Mouse (Mus musculus): ENCODE results near the gene Dhx57. TPM values are rescaled to one million over a fixed set of nuclear protein-coding genes. Genes with fewer than 3 reads are reported as not detected.

Gene Dhx57
- 31.7 and 32.5 TPM in 2 replicates for polyA plus RNA-seq (2012; rRNA removed)

- Histone ChIP-seq H3K4me1 (ENCODE audit: control insufficient read depth, insufficient read depth, low read length) (no peaks in the 10 kb centered on the region), H3K27ac (ENCODE audit: insufficient read depth, low read length) (peak within 1 kb of the TSS; percentile 49), H3K4me3 (ENCODE audit: insufficient read depth, low read length) (peak within 1 kb of the TSS; percentile 87)
- TF ChIP-seq POLR2A (IDR thresholded peaks at IDR 0.05; ENCODE audit: extremely low read depth, insufficient read depth, low read length) = peak; percentile 74
- no peak for TF ChIP-seq CTCF (IDR thresholded peaks at IDR 0.05; ENCODE audit: extremely low read depth, insufficient read depth, low read length)
Observed at GRCm38 (mm10) chr17:80290074-80290657, at the start of gene Dhx57, which contains the start of gene Morn2. TSS of gene Dhx57 (minus strand) at chr17:80290476. TSS of gene Morn2 (plus strand) at chr17:80290203.

- no peak overlapping the region for H3K4me3 ChIP-seq (ENCODE audit: insufficient read depth, low read length)
- peak; percentile 52 for TF ChIP-seq CTCF (IDR thresholded peaks at IDR 0.05; ENCODE audit: extremely low read depth, insufficient read depth, low read length)
- no peak for TF ChIP-seq POLR2A (IDR thresholded peaks at IDR 0.05; ENCODE audit: extremely low read depth, insufficient read depth, low read length)
- no peaks in the 10 kb centered on the region for H3K4me1 ChIP-seq (ENCODE audit: control insufficient read depth, insufficient read depth, low read length)
- no peak overlapping the region for H3K27ac ChIP-seq (ENCODE audit: insufficient read depth, low read length)
Observed at GRCm38 (mm10) chr17:80332386-80332785, 42.1 kb upstream of the Dhx57 start.

- TF ChIP-seq CTCF (IDR thresholded peaks at IDR 0.05; ENCODE audit: extremely low read depth, insufficient read depth, low read length) (no peak), POLR2A (IDR thresholded peaks at IDR 0.05; ENCODE audit: extremely low read depth, insufficient read depth, low read length) (no peak)
- H3K27ac ChIP-seq (ENCODE audit: insufficient read depth, low read length) = no peak overlapping the region
- H3K4me3 ChIP-seq (ENCODE audit: insufficient read depth, low read length) = no peak overlapping the region
- H3K4me1 ChIP-seq (ENCODE audit: control insufficient read depth, insufficient read depth, low read length) = no peaks in the 10 kb centered on the region
Observed at GRCm38 (mm10) chr17:80326431-80326830, 36.2 kb upstream of the Dhx57 start.

GRCm38 (mm10) chr17:80325456-80325855 lies 35.2 kb upstream of the Dhx57 start:
- Histone ChIP-seq H3K27ac (ENCODE audit: insufficient read depth, low read length) (no peak overlapping the region), H3K4me1 (ENCODE audit: control insufficient read depth, insufficient read depth, low read length) (no peaks in the 10 kb centered on the region), H3K4me3 (ENCODE audit: insufficient read depth, low read length) (no peak overlapping the region)
- TF ChIP-seq POLR2A (IDR thresholded peaks at IDR 0.05; ENCODE audit: extremely low read depth, insufficient read depth, low read length) (no peak), CTCF (IDR thresholded peaks at IDR 0.05; ENCODE audit: extremely low read depth, insufficient read depth, low read length) (no peak)

- no peaks in the 10 kb centered on the region for H3K4me1 ChIP-seq (ENCODE audit: control insufficient read depth, insufficient read depth, low read length)
- no peak overlapping the region for H3K27ac ChIP-seq (ENCODE audit: insufficient read depth, low read length)
- H3K4me3 ChIP-seq (ENCODE audit: insufficient read depth, low read length) = no peak overlapping the region
- TF ChIP-seq POLR2A (IDR thresholded peaks at IDR 0.05; ENCODE audit: extremely low read depth, insufficient read depth, low read length) = no peak
- no peak for TF ChIP-seq CTCF (IDR thresholded peaks at IDR 0.05; ENCODE audit: extremely low read depth, insufficient read depth, low read length)
Observed at GRCm38 (mm10) chr17:80324521-80324920, 34.2 kb upstream of the Dhx57 start.

- Histone ChIP-seq H3K4me3 (ENCODE audit: insufficient read depth, low read length) (no peak overlapping the region), H3K27ac (ENCODE audit: insufficient read depth, low read length) (no peak overlapping the region), H3K4me1 (ENCODE audit: control insufficient read depth, insufficient read depth, low read length) (no peaks in the 10 kb centered on the region)
- TF ChIP-seq CTCF (IDR thresholded peaks at IDR 0.05; ENCODE audit: extremely low read depth, insufficient read depth, low read length) = no peak
- no peak for TF ChIP-seq POLR2A (IDR thresholded peaks at IDR 0.05; ENCODE audit: extremely low read depth, insufficient read depth, low read length)
Observed at GRCm38 (mm10) chr17:80323658-80324057, 33.4 kb upstream of the Dhx57 start.

DNA sequence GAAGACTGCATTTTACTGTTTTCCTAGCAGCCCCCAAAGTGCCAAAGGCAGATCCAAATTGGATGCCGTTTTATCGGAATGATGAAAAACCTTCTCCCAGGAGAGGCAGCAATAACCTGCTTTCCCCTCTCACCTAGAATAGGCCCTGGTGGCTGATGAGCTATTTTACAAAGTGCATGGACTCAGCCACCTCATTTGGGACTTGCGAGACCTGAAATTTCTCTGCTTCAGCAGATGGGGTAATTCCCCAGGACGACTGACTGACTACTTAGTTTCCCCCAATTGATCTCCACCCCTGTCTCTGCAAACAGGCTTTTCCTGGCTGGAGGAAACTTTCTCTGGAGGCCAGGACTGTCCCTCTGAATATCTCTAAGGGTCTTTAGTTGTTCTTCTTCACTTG lies 32.7 kb upstream of the Dhx57 start:
- H3K27ac ChIP-seq (ENCODE audit: insufficient read depth, low read length) = no peak overlapping the region
- H3K4me1 ChIP-seq (ENCODE audit: control insufficient read depth, insufficient read depth, low read length) = no peaks in the 10 kb centered on the region
- TF ChIP-seq CTCF (IDR thresholded peaks at IDR 0.05; ENCODE audit: extremely low read depth, insufficient read depth, low read length) = no peak
- no peak for TF ChIP-seq POLR2A (IDR thresholded peaks at IDR 0.05; ENCODE audit: extremely low read depth, insufficient read depth, low read length)
- H3K4me3 ChIP-seq (ENCODE audit: insufficient read depth, low read length) = no peak overlapping the region

- Histone ChIP-seq H3K4me1 (ENCODE audit: control insufficient read depth, insufficient read depth, low read length) (no peaks in the 10 kb centered on the region), H3K27ac (ENCODE audit: insufficient read depth, low read length) (no peak overlapping the region), H3K4me3 (ENCODE audit: insufficient read depth, low read length) (no peak overlapping the region)
- TF ChIP-seq POLR2A (IDR thresholded peaks at IDR 0.05; ENCODE audit: extremely low read depth, insufficient read depth, low read length) (no peak), CTCF (IDR thresholded peaks at IDR 0.05; ENCODE audit: extremely low read depth, insufficient read depth, low read length) (no peak)
Observed at GRCm38 (mm10) chr17:80322228-80322627, 32.0 kb upstream of the Dhx57 start.

DNA sequence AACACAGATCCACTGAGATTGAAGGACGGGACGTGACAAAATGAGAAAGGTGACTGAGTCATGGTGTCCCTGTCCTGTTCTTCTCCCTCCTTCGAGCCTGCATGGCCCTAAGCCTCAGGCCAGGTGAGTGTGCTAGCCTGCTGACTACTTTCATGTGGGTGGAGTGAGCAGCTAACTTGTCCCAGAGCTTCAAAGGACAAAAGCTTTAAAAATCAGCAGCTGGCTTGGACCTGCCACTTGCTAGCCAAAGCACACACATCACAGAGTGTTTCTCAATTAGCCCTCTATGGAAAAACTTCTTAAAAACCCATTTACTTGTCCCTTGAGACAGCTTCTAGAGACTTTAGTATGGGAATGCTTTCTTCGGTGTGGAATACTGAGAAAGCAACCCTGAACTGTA lies 22.1 kb upstream of the Dhx57 start:
- H3K4me1 ChIP-seq (ENCODE audit: control insufficient read depth, insufficient read depth, low read length) = peaks cover 4% of the 10 kb centered on the region
- H3K27ac ChIP-seq (ENCODE audit: insufficient read depth, low read length) = no peak overlapping the region
- no peak for TF ChIP-seq CTCF (IDR thresholded peaks at IDR 0.05; ENCODE audit: extremely low read depth, insufficient read depth, low read length)
- no peak for TF ChIP-seq POLR2A (IDR thresholded peaks at IDR 0.05; ENCODE audit: extremely low read depth, insufficient read depth, low read length)
- no peak overlapping the region for H3K4me3 ChIP-seq (ENCODE audit: insufficient read depth, low read length)

GRCm38 (mm10) chr17:80311761-80312160 lies 21.5 kb upstream of the Dhx57 start:
- Histone ChIP-seq H3K27ac (ENCODE audit: insufficient read depth, low read length) (no peak overlapping the region), H3K4me3 (ENCODE audit: insufficient read depth, low read length) (no peak overlapping the region), H3K4me1 (ENCODE audit: control insufficient read depth, insufficient read depth, low read length) (peaks cover 4% of the 10 kb centered on the region)
- TF ChIP-seq POLR2A (IDR thresholded peaks at IDR 0.05; ENCODE audit: extremely low read depth, insufficient read depth, low read length) (no peak), CTCF (IDR thresholded peaks at IDR 0.05; ENCODE audit: extremely low read depth, insufficient read depth, low read length) (no peak)

Measured in cortical plate, adult 2 months (tissue).